Mouse (Mus musculus): ENCODE results near the gene Dusp6. TPM values are rescaled to one million over a fixed set of nuclear protein-coding genes. Genes with fewer than 3 reads are reported as not detected.

The Dusp6 gene
- polyA plus RNA-seq, 1 experiment = 0.10 TPM

DNA sequence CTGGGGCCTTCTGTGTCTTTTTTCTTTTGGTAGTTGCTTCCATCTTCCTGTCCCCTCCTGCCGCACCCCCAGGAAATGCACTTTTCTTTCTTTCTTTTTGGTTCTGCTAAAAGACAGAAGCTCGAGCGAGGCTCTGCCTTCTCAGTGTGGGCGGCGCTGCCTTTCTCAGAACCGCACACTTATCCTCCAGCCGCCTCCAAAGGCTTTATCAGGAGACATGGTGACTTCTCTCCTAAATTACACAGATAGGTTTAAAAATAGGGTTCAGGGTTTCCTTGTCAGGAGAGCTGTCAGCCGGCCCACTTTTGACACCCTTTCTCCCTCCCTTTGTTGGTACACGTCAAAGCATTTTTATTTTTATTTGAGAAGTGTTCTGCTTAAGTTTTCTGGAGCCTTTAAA lies 21.9 kb downstream of the Dusp6 start:
- H3K4me1 ChIP-seq (ENCODE audit: control insufficient read depth) = no peaks in the 10 kb centered on the region
- H3K36me3 ChIP-seq (ENCODE audit: control insufficient read depth) = no peaks in the 10 kb centered on the region
- TF ChIP-seq TAL1 (IDR thresholded peaks at IDR 0.05; ENCODE audit: low read length) = no peak
- no peak for TF ChIP-seq GATA1 (IDR thresholded peaks at IDR 0.05; ENCODE audit: low read length)
- H3K4me3 ChIP-seq (replicated peaks) = no peak overlapping the region
- H3K9me3 ChIP-seq (ENCODE audit: control insufficient read depth, low read length) = no peaks in the 10 kb centered on the region
- H3K27me3 ChIP-seq (ENCODE audit: control insufficient read depth) = peaks cover 7% of the 10 kb centered on the region

DNA sequence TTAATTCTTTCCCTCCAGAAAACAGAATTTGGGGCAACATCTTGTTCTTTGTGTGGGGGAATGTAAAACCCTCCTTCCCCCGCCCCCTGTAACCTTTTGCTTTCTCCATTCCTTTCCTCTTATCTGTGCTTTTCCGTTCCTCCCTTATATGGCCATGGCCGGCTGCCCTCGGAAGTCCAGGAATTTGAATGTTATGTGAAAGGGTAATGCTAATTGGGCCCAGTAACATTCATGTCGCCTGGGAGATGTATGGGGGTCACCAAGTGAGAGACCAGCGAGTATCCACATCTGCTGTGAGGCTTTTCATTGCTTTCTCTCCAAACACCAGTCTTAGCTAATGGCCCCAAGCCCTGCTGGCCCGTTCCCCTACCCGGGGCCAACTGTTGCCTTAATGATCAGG lies 22.7 kb downstream of the Dusp6 start:
- Histone ChIP-seq H3K9me3 (ENCODE audit: control insufficient read depth, low read length) (no peaks in the 10 kb centered on the region), H3K36me3 (ENCODE audit: control insufficient read depth) (no peaks in the 10 kb centered on the region), H3K27me3 (ENCODE audit: control insufficient read depth) (peaks cover 7% of the 10 kb centered on the region), H3K4me3 (replicated peaks) (no peak overlapping the region), H3K4me1 (ENCODE audit: control insufficient read depth) (no peaks in the 10 kb centered on the region)
- TF ChIP-seq GATA1 (IDR thresholded peaks at IDR 0.05; ENCODE audit: low read length) = no peak
- no peak for TF ChIP-seq TAL1 (IDR thresholded peaks at IDR 0.05; ENCODE audit: low read length)

DNA sequence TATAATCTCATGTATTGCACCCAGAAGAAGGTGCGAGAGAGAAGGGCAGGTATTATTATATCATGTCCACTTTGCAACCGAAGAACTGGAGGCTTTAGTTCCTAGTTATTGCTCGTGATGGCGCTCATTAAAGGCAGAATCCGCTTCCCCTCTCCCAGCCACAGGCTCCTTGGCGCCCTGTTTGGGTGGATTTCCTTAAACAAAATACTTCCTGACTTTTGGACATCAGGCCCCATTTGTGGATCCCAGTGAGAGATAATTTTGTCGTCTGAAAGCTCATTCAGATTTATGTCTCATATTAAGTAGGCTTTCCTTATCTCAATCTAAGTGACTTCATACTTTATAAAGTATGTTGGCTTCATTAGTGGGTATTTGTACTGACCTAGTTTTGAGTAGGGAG lies 23.2 kb downstream of the Dusp6 start:
- no peaks in the 10 kb centered on the region for H3K9me3 ChIP-seq (ENCODE audit: control insufficient read depth, low read length)
- no peaks in the 10 kb centered on the region for H3K4me1 ChIP-seq (ENCODE audit: control insufficient read depth)
- peaks cover 7% of the 10 kb centered on the region for H3K27me3 ChIP-seq (ENCODE audit: control insufficient read depth)
- H3K36me3 ChIP-seq (ENCODE audit: control insufficient read depth) = no peaks in the 10 kb centered on the region
- H3K4me3 ChIP-seq (replicated peaks) = no peak overlapping the region
- TF ChIP-seq TAL1 (IDR thresholded peaks at IDR 0.05; ENCODE audit: low read length) (no peak), GATA1 (IDR thresholded peaks at IDR 0.05; ENCODE audit: low read length) (no peak)

DNA sequence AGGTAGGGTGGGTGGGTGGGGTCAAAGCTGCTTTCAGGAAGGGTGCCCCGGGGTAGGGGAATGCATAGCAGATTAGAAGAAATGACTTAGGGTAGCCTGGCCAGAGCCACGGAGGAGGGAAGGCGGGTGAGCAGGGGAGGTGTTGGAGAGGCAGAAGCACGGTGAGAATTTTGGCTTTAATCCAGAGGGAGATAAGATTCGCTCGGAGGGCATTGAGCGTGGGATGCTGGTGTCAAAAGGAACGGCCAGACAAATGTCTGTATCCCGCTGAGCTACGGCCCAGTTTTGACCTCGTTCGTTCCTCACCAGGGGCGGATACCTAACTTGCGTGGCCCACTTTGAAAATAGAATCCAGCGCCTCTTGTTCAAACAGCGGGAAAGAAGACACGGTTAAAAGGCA lies 23.8 kb downstream of the Dusp6 start:
- Histone ChIP-seq H3K4me3 (replicated peaks) (no peak overlapping the region), H3K36me3 (ENCODE audit: control insufficient read depth) (no peaks in the 10 kb centered on the region), H3K4me1 (ENCODE audit: control insufficient read depth) (no peaks in the 10 kb centered on the region), H3K9me3 (ENCODE audit: control insufficient read depth, low read length) (no peaks in the 10 kb centered on the region), H3K27me3 (ENCODE audit: control insufficient read depth) (peaks cover 7% of the 10 kb centered on the region)
- TF ChIP-seq TAL1 (IDR thresholded peaks at IDR 0.05; ENCODE audit: low read length) (no peak), GATA1 (IDR thresholded peaks at IDR 0.05; ENCODE audit: low read length) (no peak)

DNA sequence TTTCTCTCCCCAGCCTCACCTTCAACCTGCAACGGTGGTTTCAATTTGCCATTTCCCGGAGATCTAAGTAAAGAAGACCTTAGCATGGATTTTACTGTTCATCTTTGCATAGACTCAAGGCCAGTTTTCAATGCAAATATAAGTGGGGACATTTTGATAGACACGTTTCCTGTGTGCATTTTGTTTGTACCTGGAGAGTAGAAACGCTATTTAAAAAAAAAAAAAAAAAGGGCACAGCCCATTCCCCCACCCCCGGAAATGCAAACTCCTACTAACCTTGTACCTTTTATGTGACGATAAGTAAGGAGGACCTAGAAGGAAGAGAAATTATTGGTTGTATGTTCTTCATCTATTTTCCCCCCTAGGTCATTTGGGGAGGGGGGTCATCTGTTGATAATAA lies 24.2 kb downstream of the Dusp6 start:
- no peaks in the 10 kb centered on the region for H3K4me1 ChIP-seq (ENCODE audit: control insufficient read depth)
- no peak overlapping the region for H3K4me3 ChIP-seq (replicated peaks)
- TF ChIP-seq GATA1 (IDR thresholded peaks at IDR 0.05; ENCODE audit: low read length) (no peak), TAL1 (IDR thresholded peaks at IDR 0.05; ENCODE audit: low read length) (no peak)
- peaks cover 7% of the 10 kb centered on the region for H3K27me3 ChIP-seq (ENCODE audit: control insufficient read depth)
- no peaks in the 10 kb centered on the region for H3K36me3 ChIP-seq (ENCODE audit: control insufficient read depth)
- no peaks in the 10 kb centered on the region for H3K9me3 ChIP-seq (ENCODE audit: control insufficient read depth, low read length)

DNA sequence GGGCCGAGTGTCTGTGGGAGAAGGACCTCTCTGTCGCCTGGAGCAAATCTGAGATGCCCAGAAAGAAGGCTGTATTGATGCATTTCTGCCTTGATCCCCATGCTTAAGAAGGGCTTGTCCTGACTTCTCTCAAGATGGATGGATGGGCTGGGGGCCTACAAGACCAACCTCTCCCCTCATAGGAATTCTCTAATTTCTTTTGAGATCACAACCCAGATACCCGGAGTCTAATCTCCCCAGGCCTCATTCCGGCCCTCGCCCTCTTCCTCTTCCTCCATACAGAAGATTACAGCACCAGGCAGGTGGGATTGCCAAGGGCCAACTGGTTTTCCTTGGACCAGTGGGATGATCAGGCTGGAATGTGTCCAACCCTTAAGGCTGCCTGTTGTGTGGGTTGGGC lies 26.1 kb downstream of the Dusp6 start:
- H3K36me3 ChIP-seq (ENCODE audit: control insufficient read depth) = no peaks in the 10 kb centered on the region
- H3K9me3 ChIP-seq (ENCODE audit: control insufficient read depth, low read length) = no peaks in the 10 kb centered on the region
- H3K4me1 ChIP-seq (ENCODE audit: control insufficient read depth) = no peaks in the 10 kb centered on the region
- H3K27me3 ChIP-seq (ENCODE audit: control insufficient read depth) = peaks cover 7% of the 10 kb centered on the region
- no peak for TF ChIP-seq GATA1 (IDR thresholded peaks at IDR 0.05; ENCODE audit: low read length)
- TF ChIP-seq TAL1 (IDR thresholded peaks at IDR 0.05; ENCODE audit: low read length) = no peak
- H3K4me3 ChIP-seq (replicated peaks) = no peak overlapping the region

DNA sequence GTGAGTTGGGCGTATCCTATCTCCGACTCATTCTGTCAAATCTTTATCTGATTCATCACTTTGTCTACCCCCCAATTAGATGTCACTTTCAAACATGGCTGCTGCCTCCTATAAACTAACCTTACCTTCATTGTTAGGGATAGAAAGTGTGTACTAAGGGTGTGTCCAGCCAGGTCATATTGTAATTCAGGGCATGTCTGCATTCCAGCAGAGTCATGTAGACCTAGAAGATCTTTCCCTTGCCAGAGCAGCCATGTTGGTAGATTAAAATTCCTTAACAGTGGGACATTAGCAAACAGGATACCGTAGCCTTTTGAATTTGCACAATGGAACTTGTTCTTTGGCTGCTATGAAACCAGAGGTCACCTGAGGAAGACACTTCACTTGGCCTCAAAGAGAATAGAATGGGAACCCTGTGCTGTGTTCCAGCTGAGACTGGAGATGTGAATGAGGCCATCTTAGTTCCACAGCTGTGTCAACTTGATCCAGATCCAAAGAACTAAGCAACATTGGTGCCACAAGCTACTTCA lies 30.1 kb downstream of the Dusp6 start:
- Histone ChIP-seq H3K4me3 (replicated peaks) (no peak overlapping the region), H3K4me1 (ENCODE audit: control insufficient read depth) (no peaks in the 10 kb centered on the region), H3K9me3 (ENCODE audit: control insufficient read depth, low read length) (no peaks in the 10 kb centered on the region), H3K27me3 (ENCODE audit: control insufficient read depth) (no peaks in the 10 kb centered on the region), H3K36me3 (ENCODE audit: control insufficient read depth) (no peaks in the 10 kb centered on the region)
- no peak for TF ChIP-seq GATA1 (IDR thresholded peaks at IDR 0.05; ENCODE audit: low read length)
- TF ChIP-seq TAL1 (IDR thresholded peaks at IDR 0.05; ENCODE audit: low read length) = no peak

DNA sequence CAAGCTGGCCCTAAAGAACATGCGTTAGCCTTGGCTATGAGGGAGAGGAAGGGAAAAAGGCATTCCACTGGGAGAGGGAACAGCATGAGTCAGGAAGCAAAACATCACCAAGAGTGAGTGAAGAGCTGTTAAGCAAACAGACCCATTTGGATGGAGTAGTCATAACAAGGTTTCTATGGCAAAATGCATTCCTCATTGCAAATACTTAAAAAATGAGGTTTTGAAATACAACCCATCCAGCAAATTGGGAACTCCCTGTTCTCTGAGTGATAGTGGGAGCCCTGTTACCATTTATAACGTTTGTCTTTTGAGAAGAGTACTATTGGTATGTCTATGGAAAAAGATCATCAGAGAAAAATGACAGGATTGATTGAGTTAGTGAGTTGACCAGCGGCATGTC lies 34.7 kb downstream of the Dusp6 start:
- Histone ChIP-seq H3K9me3 (ENCODE audit: control insufficient read depth, low read length) (no peaks in the 10 kb centered on the region), H3K4me1 (ENCODE audit: control insufficient read depth) (no peaks in the 10 kb centered on the region), H3K27me3 (ENCODE audit: control insufficient read depth) (no peaks in the 10 kb centered on the region), H3K36me3 (ENCODE audit: control insufficient read depth) (no peaks in the 10 kb centered on the region), H3K4me3 (replicated peaks) (no peak overlapping the region)
- TF ChIP-seq GATA1 (IDR thresholded peaks at IDR 0.05; ENCODE audit: low read length) (no peak), TAL1 (IDR thresholded peaks at IDR 0.05; ENCODE audit: low read length) (no peak)

DNA sequence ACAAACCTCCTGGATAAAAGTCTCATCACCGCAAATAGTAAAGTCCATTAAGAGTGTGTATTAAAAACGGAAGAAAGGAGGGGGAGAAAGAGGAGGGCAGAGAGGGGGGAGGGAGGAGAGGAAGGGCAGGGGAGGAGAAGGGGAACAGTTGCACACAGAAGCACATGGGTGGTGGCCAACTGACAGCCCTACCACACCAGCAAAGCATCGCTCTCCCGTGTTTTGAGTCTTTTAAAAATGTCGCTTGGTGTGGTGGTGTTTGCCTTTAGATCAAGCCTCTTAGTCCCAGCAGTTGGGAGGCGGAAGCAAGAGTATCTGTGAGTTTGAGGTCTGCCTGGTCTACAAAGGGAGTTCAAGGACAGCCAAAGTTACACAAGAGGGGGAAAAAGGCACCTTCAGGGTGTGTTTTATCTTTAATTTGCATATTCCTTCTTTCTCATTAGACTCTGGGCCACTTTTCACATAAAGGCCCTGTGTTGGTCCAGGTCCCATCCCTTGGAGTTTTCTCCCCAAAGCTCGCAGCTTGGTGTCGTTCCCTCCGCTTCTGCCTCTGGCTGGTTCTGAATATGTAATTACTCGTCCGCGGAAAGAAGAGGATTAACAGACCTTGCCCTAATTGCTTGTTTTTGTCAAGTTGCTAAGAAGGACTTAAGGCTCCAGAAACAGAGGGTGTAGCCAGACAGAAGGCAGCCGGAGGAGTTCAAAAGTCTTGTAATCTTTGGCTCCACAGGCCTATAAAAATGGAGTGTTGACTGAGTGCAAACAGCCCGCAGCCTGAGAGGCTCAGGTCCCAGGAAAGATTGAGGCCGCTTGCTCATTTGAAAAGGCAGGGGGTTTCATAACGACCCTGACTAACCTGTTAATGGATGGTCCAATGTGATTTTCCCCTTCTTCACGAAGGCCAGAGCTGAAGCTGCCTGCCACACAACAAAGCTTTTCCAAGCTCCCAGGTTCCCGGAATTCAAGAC lies 35.6 kb downstream of the Dusp6 start:
- Histone ChIP-seq H3K4me1 (ENCODE audit: control insufficient read depth) (no peaks in the 10 kb centered on the region), H3K9me3 (ENCODE audit: control insufficient read depth, low read length) (no peaks in the 10 kb centered on the region), H3K4me3 (replicated peaks) (no peak overlapping the region), H3K27me3 (ENCODE audit: control insufficient read depth) (no peaks in the 10 kb centered on the region), H3K36me3 (ENCODE audit: control insufficient read depth) (no peaks in the 10 kb centered on the region)
- TF ChIP-seq TAL1 (IDR thresholded peaks at IDR 0.05; ENCODE audit: low read length) (no peak), GATA1 (IDR thresholded peaks at IDR 0.05; ENCODE audit: low read length) (no peak)

All from erythroblast, embryonic 14.5 days (primary cell).